Mouse (Mus musculus): ENCODE results near the gene Kif26b.

DNA sequence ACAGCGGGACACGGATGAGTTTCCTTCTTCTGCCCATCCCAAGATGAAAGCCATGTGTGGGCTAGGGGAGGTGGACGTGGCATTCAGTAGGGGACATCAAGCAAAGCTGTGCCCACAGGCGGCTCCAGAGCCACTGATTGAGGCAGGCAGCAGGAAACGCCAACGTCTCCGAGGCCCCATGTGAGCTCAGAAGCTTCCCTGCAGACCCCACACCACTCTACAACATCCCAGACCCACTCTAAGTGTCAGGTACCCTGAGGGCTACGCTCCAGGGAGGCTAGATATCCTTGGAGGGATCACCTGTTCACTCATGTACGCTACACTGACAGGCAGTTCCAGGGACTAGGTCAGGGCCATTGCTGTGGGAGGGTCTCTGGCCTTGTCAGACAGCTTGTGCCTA lies 432.7 kb downstream of the Kif26b start:
- TF ChIP-seq CTCF (IDR thresholded peaks at IDR 0.05) (no peak), EP300 (IDR thresholded peaks at IDR 0.05) (no peak)
